Mouse (Mus musculus): ENCODE data around the gene Akr1c18. TPM values are rescaled to one million over a fixed set of nuclear protein-coding genes. Genes with fewer than 3 reads are reported as not detected.
"Not testable (repeated sequence)": the region's sequence is repeated elsewhere in the genome, so short reads cannot be mapped to it uniquely, and the experiment has no call there.

Gene Akr1c18
- polyA plus RNA-seq, 1 experiment from 2014 or later: 30.5 TPM

DNA sequence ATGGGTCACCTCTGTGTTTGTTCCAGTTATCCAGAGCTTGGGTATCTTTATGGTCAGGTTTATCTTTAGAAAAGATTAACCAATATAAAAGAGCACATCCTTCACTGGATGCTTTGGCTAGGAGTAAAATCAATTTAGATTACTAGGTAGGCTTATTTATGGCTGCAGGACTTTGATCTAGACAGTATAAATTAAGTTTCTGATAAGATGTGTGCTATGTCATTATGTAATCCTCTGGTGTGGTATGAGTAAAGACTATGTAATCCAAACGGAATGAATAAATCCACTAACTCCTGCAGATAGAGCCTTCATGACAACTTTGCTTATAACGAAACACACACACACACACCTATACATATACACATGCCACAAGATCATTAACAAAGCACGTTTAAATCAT lies 18.7 kb downstream of the Akr1c18 start:
- 46% methylated on average over 3 of the region's 3 CpGs for WGBS (ENCODE audit: insufficient replicate concordance)
- no peaks in the 10 kb centered on the region for H3K4me1 ChIP-seq (ENCODE audit: insufficient read depth)
- ATAC-seq: no peak

DNA sequence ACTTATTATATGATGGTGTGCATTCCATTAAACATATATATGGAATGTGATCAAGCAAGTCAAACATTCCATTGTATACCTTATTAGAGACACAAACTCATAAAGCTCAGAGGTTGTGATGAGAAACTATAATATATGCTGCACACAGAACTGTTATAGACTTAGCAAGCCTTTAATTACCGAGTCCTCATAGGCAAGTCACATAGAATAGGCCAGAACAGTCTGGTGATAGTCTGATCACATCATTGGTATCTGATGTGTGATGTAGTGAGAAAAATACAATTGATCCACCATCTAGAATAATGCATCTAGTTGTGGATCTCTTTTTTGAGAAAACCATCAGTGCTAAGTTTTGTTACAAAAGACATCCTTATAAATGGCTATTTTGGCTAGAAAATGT lies 19.1 kb downstream of the Akr1c18 start:
- WGBS (ENCODE audit: insufficient replicate concordance): 80% methylated on average over 1 of the region's 1 CpGs
- TF ChIP-seq CTCF (IDR thresholded peaks at IDR 0.05; ENCODE audit: low read depth) (no peak), EP300 (IDR thresholded peaks at IDR 0.05; ENCODE audit: low read depth) (no peak)
- Histone ChIP-seq H3K9ac (replicated peaks) (no peak overlapping the region), H3K4me3 (ENCODE audit: low read depth, low read length) (no peak overlapping the region), H3K36me3 (replicated peaks; ENCODE audit: insufficient read depth, low read length) (no peaks in the 10 kb centered on the region), H3K4me2 (ENCODE audit: low read depth, low read length) (no peak overlapping the region), H3K4me1 (ENCODE audit: insufficient read depth) (no peaks in the 10 kb centered on the region), H3K9me3 (ENCODE audit: low read length) (no peaks in the 10 kb centered on the region), H3K27me3 (ENCODE audit: insufficient read depth, low read length) (no peaks in the 10 kb centered on the region), H3K27ac (ENCODE audit: low read depth) (no peak overlapping the region)
- ATAC-seq (no peak), DNase-seq (no peak)

More for the DNA sequence above, 18.7 kb downstream of the Akr1c18 start:
- Histone ChIP-seq H3K36me3 (replicated peaks; ENCODE audit: insufficient read depth, low read length) (no peaks in the 10 kb centered on the region), H3K9ac (replicated peaks) (no peak overlapping the region), H3K9me3 (ENCODE audit: low read length) (no peaks in the 10 kb centered on the region), H3K27me3 (ENCODE audit: insufficient read depth, low read length) (no peaks in the 10 kb centered on the region), H3K4me3 (ENCODE audit: low read depth, low read length) (no peak overlapping the region), H3K4me2 (ENCODE audit: low read depth, low read length) (no peak overlapping the region), H3K27ac (ENCODE audit: low read depth) (no peak overlapping the region)
- no peak for DNase-seq
- TF ChIP-seq CTCF (IDR thresholded peaks at IDR 0.05; ENCODE audit: low read depth): no peak
- no peak for TF ChIP-seq EP300 (IDR thresholded peaks at IDR 0.05; ENCODE audit: low read depth)

DNA sequence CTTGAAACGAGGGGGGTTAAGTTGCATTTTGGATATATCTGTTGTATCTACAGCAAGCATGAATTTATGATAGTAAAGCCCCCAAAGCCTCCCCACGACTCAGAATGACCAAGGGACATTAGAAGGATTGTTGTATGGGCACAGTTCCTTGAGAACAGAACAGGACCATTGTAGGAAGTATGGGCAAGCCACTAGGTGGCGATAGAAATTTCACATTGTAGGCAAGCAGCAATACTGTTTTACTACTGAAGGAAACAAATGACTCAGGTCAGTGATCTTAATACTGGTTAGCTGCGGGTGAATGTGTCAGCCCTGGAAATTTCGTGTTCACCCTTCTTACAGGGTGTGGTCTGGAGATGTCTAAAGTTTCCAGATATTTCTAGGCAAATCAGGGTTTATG lies 21.4 kb downstream of the Akr1c18 start:
- no peak overlapping the region for H3K4me3 ChIP-seq (ENCODE audit: low read depth, low read length)
- ATAC-seq (no peak), DNase-seq (peak; percentile 13)
- no peak overlapping the region for H3K4me2 ChIP-seq (ENCODE audit: low read depth, low read length)
- no peaks in the 10 kb centered on the region for H3K4me1 ChIP-seq (ENCODE audit: insufficient read depth)
- WGBS (ENCODE audit: insufficient replicate concordance): 32% methylated on average over 5 of the region's 5 CpGs
- H3K9ac ChIP-seq (replicated peaks): no peak overlapping the region
- no peaks in the 10 kb centered on the region for H3K27me3 ChIP-seq (ENCODE audit: insufficient read depth, low read length)
- H3K36me3 ChIP-seq (replicated peaks; ENCODE audit: insufficient read depth, low read length): no peaks in the 10 kb centered on the region
- H3K27ac ChIP-seq (ENCODE audit: low read depth): no peak overlapping the region
- TF ChIP-seq EP300 (IDR thresholded peaks at IDR 0.05; ENCODE audit: low read depth): no peak
- TF ChIP-seq CTCF (IDR thresholded peaks at IDR 0.05; ENCODE audit: low read depth): peak; percentile 55
- H3K9me3 ChIP-seq (ENCODE audit: low read length): no peaks in the 10 kb centered on the region

DNA sequence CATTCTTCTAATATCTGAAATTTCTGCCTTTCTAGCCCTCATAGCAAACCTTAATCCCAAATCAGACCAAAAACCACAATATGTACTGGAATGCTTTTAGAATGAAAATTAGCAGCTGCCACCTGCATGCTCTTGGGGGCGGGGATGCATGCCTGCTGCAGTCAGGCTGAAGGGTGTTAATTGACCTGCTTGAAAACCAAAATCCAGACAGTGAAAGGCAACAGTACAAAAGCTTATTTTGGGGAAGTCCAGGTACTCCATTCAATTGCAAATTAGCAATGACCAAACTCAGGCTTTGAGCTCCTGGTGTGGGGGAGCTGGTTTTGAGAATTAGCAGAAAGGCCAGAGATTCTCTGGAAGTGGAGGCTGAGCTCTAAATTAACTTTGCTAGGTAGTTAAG lies 24.6 kb downstream of the Akr1c18 start:
- not testable (repeated sequence) for H3K9me3 ChIP-seq (ENCODE audit: low read length); H3K4me2 ChIP-seq (ENCODE audit: low read depth, low read length); H3K27ac ChIP-seq (ENCODE audit: low read depth); H3K27me3 ChIP-seq (ENCODE audit: insufficient read depth, low read length); DNase-seq; H3K9ac ChIP-seq (replicated peaks); H3K4me3 ChIP-seq (ENCODE audit: low read depth, low read length); ATAC-seq; H3K4me1 ChIP-seq (ENCODE audit: insufficient read depth); H3K36me3 ChIP-seq (replicated peaks; ENCODE audit: insufficient read depth, low read length)
- WGBS (ENCODE audit: insufficient replicate concordance): 85% methylated on average over 1 of the region's 1 CpGs

DNA sequence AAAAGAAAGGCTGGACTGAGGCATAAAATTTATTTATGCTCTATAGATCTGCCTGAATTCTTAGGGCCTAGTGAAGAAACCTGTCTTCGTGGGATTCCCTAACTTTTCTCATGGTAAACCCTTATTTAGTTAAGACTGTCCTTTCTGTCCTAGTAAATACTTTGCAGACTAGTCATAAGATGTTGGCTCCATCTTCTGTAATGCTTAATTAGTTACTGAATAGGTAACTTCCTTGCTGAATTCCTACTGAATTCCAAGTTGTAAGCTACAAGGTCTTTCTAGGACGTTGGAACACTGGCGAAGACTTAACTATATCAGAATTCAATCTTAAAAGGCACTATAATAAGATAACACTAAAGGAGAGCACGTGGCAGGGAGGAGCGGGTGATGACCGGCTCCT lies 26.0 kb downstream of the Akr1c18 start:
- H3K9me3 ChIP-seq (ENCODE audit: low read length); H3K9ac ChIP-seq (replicated peaks); H3K27ac ChIP-seq (ENCODE audit: low read depth); ATAC-seq; H3K27me3 ChIP-seq (ENCODE audit: insufficient read depth, low read length); DNase-seq; H3K4me3 ChIP-seq (ENCODE audit: low read depth, low read length); H3K4me2 ChIP-seq (ENCODE audit: low read depth, low read length); H3K36me3 ChIP-seq (replicated peaks; ENCODE audit: insufficient read depth, low read length); H3K4me1 ChIP-seq (ENCODE audit: insufficient read depth): not testable (repeated sequence)
- WGBS (ENCODE audit: insufficient replicate concordance): 82% methylated on average over 6 of the region's 6 CpGs

DNA sequence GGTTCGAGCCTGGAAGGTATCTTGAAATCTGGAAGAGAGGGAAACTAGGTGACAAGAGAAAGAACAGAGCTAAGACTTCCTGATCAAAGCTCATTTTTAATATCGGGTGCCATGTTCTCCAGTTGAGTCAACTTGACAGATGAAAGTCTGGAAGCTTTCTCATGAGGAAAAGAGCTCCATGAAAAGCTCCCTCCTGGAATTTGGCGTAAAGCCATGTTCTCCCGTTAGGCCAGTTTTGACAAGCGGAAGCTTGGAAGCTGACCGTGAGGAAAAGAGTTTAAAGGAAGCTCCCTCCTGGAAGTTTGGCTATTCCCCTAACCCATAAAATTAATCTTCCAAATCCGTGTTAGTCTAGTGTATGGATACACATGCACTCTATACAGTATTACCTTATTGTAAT lies 27.3 kb downstream of the Akr1c18 start:
- Histone ChIP-seq H3K4me1 (ENCODE audit: insufficient read depth) (no peaks in the 10 kb centered on the region), H3K9me3 (ENCODE audit: low read length) (no peaks in the 10 kb centered on the region), H3K27me3 (ENCODE audit: insufficient read depth, low read length) (no peaks in the 10 kb centered on the region), H3K36me3 (replicated peaks; ENCODE audit: insufficient read depth, low read length) (no peaks in the 10 kb centered on the region), H3K4me3 (ENCODE audit: low read depth, low read length) (no peak overlapping the region), H3K27ac (ENCODE audit: low read depth) (no peak overlapping the region), H3K9ac (replicated peaks) (no peak overlapping the region), H3K4me2 (ENCODE audit: low read depth, low read length) (no peak overlapping the region)
- DNase-seq: no peak
- WGBS (ENCODE audit: insufficient replicate concordance): 84% methylated on average over 7 of the region's 7 CpGs
- no peak for TF ChIP-seq CTCF (IDR thresholded peaks at IDR 0.05; ENCODE audit: low read depth)
- no peak for TF ChIP-seq EP300 (IDR thresholded peaks at IDR 0.05; ENCODE audit: low read depth)
- no peak for ATAC-seq

DNA sequence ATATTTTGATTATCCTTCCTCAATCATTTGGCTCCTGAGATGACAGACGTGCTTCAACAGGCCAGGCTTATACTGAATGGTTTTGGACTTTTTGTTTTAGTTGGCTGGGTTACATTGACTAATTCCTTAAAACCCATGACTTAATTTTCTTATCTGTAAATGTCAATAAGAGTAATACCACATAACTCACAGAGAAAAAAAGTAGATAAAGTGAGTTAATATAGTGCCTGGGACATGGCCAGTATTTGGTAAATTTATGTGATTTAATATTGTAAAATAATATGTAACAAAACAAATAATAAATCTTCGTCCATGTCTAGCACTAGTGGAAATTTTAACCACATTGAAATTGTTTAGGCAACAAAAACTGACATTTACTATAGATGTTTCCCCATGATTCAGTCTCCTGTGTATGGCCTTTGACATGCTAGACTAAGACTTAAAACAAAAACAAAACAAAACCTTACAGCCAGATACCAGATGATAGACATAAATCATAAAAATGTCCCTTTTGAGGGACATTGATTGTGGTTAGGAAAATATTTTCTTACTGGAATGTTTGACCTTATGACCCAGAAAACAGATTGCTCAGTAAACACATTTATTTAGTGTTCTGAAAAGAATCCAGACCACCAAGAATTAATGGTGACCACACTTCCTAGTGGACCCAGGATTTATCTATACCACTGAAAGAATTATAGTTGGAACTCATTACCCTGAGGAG lies 31.1 kb downstream of the Akr1c18 start:
- no peak overlapping the region for H3K4me2 ChIP-seq (ENCODE audit: low read depth, low read length)
- ATAC-seq (no peak), DNase-seq (no peak)
- no peaks in the 10 kb centered on the region for H3K4me1 ChIP-seq (ENCODE audit: insufficient read depth)
- no peak overlapping the region for H3K4me3 ChIP-seq (ENCODE audit: low read depth, low read length)
- no peaks in the 10 kb centered on the region for H3K9me3 ChIP-seq (ENCODE audit: low read length)
- TF ChIP-seq EP300 (IDR thresholded peaks at IDR 0.05; ENCODE audit: low read depth) (no peak), CTCF (IDR thresholded peaks at IDR 0.05; ENCODE audit: low read depth) (no peak)
- H3K9ac ChIP-seq (replicated peaks): no peak overlapping the region
- no peaks in the 10 kb centered on the region for H3K36me3 ChIP-seq (replicated peaks; ENCODE audit: insufficient read depth, low read length)
- H3K27ac ChIP-seq (ENCODE audit: low read depth): no peak overlapping the region
- 61% methylated on average over 2 of the region's 2 CpGs for WGBS (ENCODE audit: insufficient replicate concordance)
- H3K27me3 ChIP-seq (ENCODE audit: insufficient read depth, low read length): no peaks in the 10 kb centered on the region
